ENCODE assay signal across 7 mouse cellular contexts in the genomic region with DNA sequence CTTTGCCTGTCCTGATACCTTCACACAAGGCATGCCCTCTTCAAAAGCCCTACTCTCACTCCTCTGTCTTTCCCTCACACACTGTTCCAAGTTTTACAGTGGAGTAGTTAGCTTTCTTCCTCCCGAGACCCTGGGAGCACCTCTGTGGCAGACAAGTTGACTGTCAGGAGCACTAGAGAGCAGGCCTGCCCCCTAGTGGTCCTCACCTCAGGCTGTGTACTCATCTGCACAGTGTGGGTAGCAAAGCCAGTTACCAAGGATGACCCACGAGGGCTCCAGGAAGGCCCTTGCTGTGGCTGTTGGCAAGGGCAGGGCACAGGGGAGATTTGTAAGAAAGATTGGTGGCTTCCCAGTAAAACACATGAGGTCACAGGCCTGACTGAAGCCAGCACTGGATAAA. TPM values are rescaled to one million over a fixed set of nuclear protein-coding genes. Genes with fewer than 3 reads are reported as not detected.
DNase-seq lines count a peak whose midpoint lies in the region; ATAC-seq and TF ChIP-seq lines count a peak whose summit lies in the region.

No protein-coding gene starts in this region.

- 5% methylated on average over 2 of the region's 2 CpGs for WGBS in limb, embryonic 11.5 days

- peak in 1 of 2 experiments; percentile 44 for DNase-seq in layer of hippocampus, adult 2 months (ENCODE audit: low spot score in 2 of 2)
- DNase-seq in layer of hippocampus, adult 9-11 months: no peak
- peak; percentile 67 to 81 for DNase-seq in adrenal gland, postnatal 36 days
- DNase-seq in gastrocnemius, postnatal 14 days: peak; percentile 54
- peak; percentile 77 for DNase-seq in limb, embryonic 11.5 days (ENCODE audit: low spot score)
- peak; percentile 78 for DNase-seq in retina, embryonic 14.5 days (ENCODE audit: low spot score)

- no peaks in the 10 kb centered on the region for H3K4me1 ChIP-seq in ES-Bruce4 (ENCODE audit: control insufficient read depth, insufficient read depth, low read length)
- no peaks in the 10 kb centered on the region for H3K4me1 ChIP-seq in limb, embryonic 11.5 days (ENCODE audit: control insufficient read depth, insufficient read depth, low read length)

- TF ChIP-seq POLR2A in ES-Bruce4 (IDR thresholded peaks at IDR 0.05; ENCODE audit: insufficient read depth, low read length): no peak

- H3K9ac ChIP-seq in ES-Bruce4 (ENCODE audit: low read depth, poor library complexity, severe bottlenecking): no peak overlapping the region
- H3K9ac ChIP-seq in limb, embryonic 11.5 days (ENCODE audit: low read length): no peak overlapping the region

- H3K27ac ChIP-seq in layer of hippocampus, adult 2 months: no peak overlapping the region
- no peak overlapping the region for H3K27ac ChIP-seq in ES-Bruce4 (ENCODE audit: insufficient read depth, low read length)
- H3K27ac ChIP-seq in limb, embryonic 11.5 days (replicated peaks; ENCODE audit: low read depth, low read length): no peak overlapping the region

- ATAC-seq in limb, embryonic 11.5 days (ENCODE audit: insufficient number of reproducible peaks, low FRiP score, low TSS enrichment, low read depth): no peak

- no peak overlapping the region for H3K4me2 ChIP-seq in limb, embryonic 11.5 days (ENCODE audit: low read depth, severe bottlenecking)

- no peak for TF ChIP-seq EP300 in ES-Bruce4 (IDR thresholded peaks at IDR 0.05; ENCODE audit: insufficient read depth, low read depth, low read length)

- no peaks in the 10 kb centered on the region for H3K27me3 ChIP-seq in ES-Bruce4 (ENCODE audit: control insufficient read depth, insufficient read depth, low read length, poor library complexity, severe bottlenecking)
- H3K27me3 ChIP-seq in limb, embryonic 11.5 days (ENCODE audit: control insufficient read depth, insufficient read depth, low read length): 0 out of 2 replicates have a peak, but pooled peaks cover 5% of the 10 kb centered on the region

- intact Hi-C loops in gastrocnemius, postnatal 14 days (cut with DNase I; ENCODE audit: low total_unique reads): loop anchor here (2.0 kb wide), 1 partner anchor 114 kb away; no protein-coding TSS in a partner anchor

- no peaks in the 10 kb centered on the region for H3K36me3 ChIP-seq in ES-Bruce4 (ENCODE audit: control insufficient read depth, insufficient read depth, low read length, poor library complexity, severe bottlenecking)
- H3K36me3 ChIP-seq in limb, embryonic 11.5 days (ENCODE audit: control insufficient read depth, insufficient read depth, low read length): no peaks in the 10 kb centered on the region

- peak; percentile 85 for TF ChIP-seq CTCF in layer of hippocampus, adult 2 months (conservative IDR thresholded peaks at IDR 0.05)
- peak; percentile 95 for TF ChIP-seq CTCF in ES-Bruce4 (IDR thresholded peaks at IDR 0.05; ENCODE audit: low read depth, low read length)

- H3K4me3 ChIP-seq in layer of hippocampus, adult 2 months: no peak overlapping the region
- no peak overlapping the region for H3K4me3 ChIP-seq in ES-Bruce4 (ENCODE audit: low read depth, low read length)
- no peak overlapping the region for H3K4me3 ChIP-seq in limb, embryonic 11.5 days (ENCODE audit: low read depth, low read length)

- no peaks in the 10 kb centered on the region for H3K9me3 ChIP-seq in ES-Bruce4 (replicated peaks; ENCODE audit: control insufficient read depth, insufficient read depth, low read length, poor library complexity, severe bottlenecking)
- no peaks in the 10 kb centered on the region for H3K9me3 ChIP-seq in limb, embryonic 11.5 days (ENCODE audit: control insufficient read depth, low read length)

RNA-seq across cellular contexts. Expression of gene Plin1, which starts 5.6 kb away (rescaled TPM):
- under 1 TPM; 0.26 to 0.27 TPM for total RNA-seq in layer of hippocampus, adult 2 months (2021)
- 0.28 TPM in 1 of 2 replicates, not detected in the other for polyA plus RNA-seq in ES-Bruce4 (2011; ENCODE audit: insufficient read depth, insufficient read length, low read depth, missing spikeins)
- 100 to 1,000 TPM; 500 to 527 TPM for total RNA-seq in adrenal gland, postnatal 36 days (2021)
- 1 to 10 TPM in 1 of 2 experiments, under 1 TPM in 1; 0.49 to 4.4 TPM for total RNA-seq in gastrocnemius, postnatal 14 days (2021)
- not detected in 2 replicates for polyA plus RNA-seq in limb, embryonic 11.5 days (2014; fragmentation: Nextera tagmentation; extraction: Ambion mirVana)

RNA-seq across cellular contexts. Expression of gene Kif7, which starts 11.6 kb away (rescaled TPM):
- 1 to 10 TPM; 2.0 to 2.4 TPM for total RNA-seq in layer of hippocampus, adult 2 months (2021)
- 4.1 and 5.1 TPM in 2 replicates for polyA plus RNA-seq in ES-Bruce4 (2011; ENCODE audit: insufficient read depth, insufficient read length, low read depth, missing spikeins)
- total RNA-seq in adrenal gland, postnatal 36 days (2021): 1 to 10 TPM; 4.1 TPM
- 1 to 10 TPM; 1.2 to 1.5 TPM for total RNA-seq in gastrocnemius, postnatal 14 days (2021)
- polyA plus RNA-seq in limb, embryonic 11.5 days (2014; fragmentation: Nextera tagmentation; extraction: Ambion mirVana): 6.1 and 6.3 TPM in 2 replicates

RNA-seq across cellular contexts. Expression of gene Pex11a, which starts 15.8 kb away (rescaled TPM):
- 10 to 100 TPM; 12.1 to 13.2 TPM for total RNA-seq in layer of hippocampus, adult 2 months (2021)
- polyA plus RNA-seq in ES-Bruce4 (2011; ENCODE audit: insufficient read depth, insufficient read length, low read depth, missing spikeins): 7.8 and 8.7 TPM in 2 replicates
- 10 to 100 TPM; 49.2 to 49.3 TPM for total RNA-seq in adrenal gland, postnatal 36 days (2021)
- 1 to 10 TPM; 4.9 to 5.4 TPM for total RNA-seq in gastrocnemius, postnatal 14 days (2021)
- 9.7 and 14.9 TPM in 2 replicates for polyA plus RNA-seq in limb, embryonic 11.5 days (2014; fragmentation: Nextera tagmentation; extraction: Ambion mirVana)

RNA-seq across cellular contexts. Expression of gene Wdr93, which starts 15.9 kb away (rescaled TPM):
- under 1 TPM in 1 of 2 experiments, not detected in 1; 0.36 TPM for total RNA-seq in layer of hippocampus, adult 2 months (2021)
- 0.97 and 1.9 TPM in 2 replicates for polyA plus RNA-seq in ES-Bruce4 (2011; ENCODE audit: insufficient read depth, insufficient read length, low read depth, missing spikeins)
- total RNA-seq in adrenal gland, postnatal 36 days (2021): 1 to 10 TPM; 1.6 to 2.0 TPM
- not detected for total RNA-seq in gastrocnemius, postnatal 14 days (2021)
- polyA plus RNA-seq in limb, embryonic 11.5 days (2014; fragmentation: Nextera tagmentation; extraction: Ambion mirVana): 0.07 TPM in 1 of 2 replicates, not detected in the other

Comparison
In these comparisons a context has a peak if more than half of its experiments do, and no peak if none do; other contexts are left out.
1. RNA of gene Plin1, which starts 5.6 kb away (total RNA-seq): 500 to 527 TPM in adrenal gland, postnatal 36 days; 0.49 to 4.4 TPM in gastrocnemius, postnatal 14 days and 0.26 to 0.27 TPM in layer of hippocampus, adult 2 months; every median in the first group is over 10 times any median in the second.